Mouse (Mus musculus) adrenal gland, postnatal 25 days (tissue): ENCODE measurements around the gene Fndc1. TPM values are rescaled to one million over a fixed set of nuclear protein-coding genes. Genes with fewer than 3 reads are reported as not detected.

Experiments used
- microRNA-seq, 2 experiments: library from miRNA; unstranded; fragments of <30 nt; microRNA quantifications; one replicate each; pipeline ENCODE4 v1.2.0; 2021
- total RNA-seq: library from RNA; stranded (reverse); gene quantifications from 2 replicates; pipeline ENCODE4 v1.2.3, GENCODE M21; 2021

Fndc1 gene
- total RNA-seq, 1 experiment from 2014 or later = 4.8 TPM

Small RNA genes lying within 50 kb of the gene (microRNA-seq; reads per million reads assigned to microRNA genes)
- gene Gm25872 = 0 reads per million in 2 experiments

Other genes with a start within 250 kb of the Fndc1 start
- gene Tagap, start 98.7 kb upstream of the Fndc1 start, total RNA-seq = 4.7 and 6.6 TPM in 2 replicates
- 48.7 and 52.1 TPM in 2 replicates for gene Rsph3a, start 118.3 kb upstream of the Fndc1 start, total RNA-seq